Mouse (Mus musculus) kidney, adult 9 months (tissue): Measurements from ENCODE around the gene Plce1.
"Not testable (repeated sequence)": the region's sequence is repeated elsewhere in the genome, so short reads cannot be mapped to it uniquely, and the experiment has no call there.

Experiments
- DNase-seq: peaks from one replicate; pipeline ENCODE4 v3.0.0; 2022

Gene Plce1

DNA sequence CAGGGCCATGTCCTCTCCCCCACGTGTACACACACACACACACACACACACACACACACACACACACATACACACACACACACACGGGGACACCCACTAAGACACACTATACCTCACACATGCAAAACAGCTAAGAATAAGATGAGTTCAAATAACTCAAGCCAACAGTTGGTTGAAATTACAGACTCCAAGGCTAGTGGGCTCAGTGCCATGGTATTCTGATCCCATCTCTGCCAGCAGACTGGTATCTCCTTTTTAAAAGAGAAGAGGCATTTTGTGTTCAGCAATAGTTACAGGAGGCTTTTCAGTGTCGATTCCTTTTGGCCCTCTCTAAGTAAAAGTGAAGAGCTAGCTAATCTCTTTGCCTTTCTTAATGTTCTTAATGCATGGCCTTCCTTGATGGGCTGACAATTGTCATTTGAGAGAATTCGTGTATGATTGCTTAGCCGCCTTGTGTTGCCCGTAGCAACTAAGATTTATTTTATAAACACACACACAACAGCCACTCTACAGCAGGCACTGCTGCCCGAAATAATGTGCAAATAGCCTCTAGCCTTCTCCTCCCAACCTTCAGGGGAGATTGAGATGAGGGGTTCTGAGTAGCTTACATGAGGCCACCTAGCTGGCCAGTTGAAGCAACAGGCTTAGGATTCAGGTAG is 111.8 kb downstream of the Plce1 start:
- no peak for DNase-seq

DNA sequence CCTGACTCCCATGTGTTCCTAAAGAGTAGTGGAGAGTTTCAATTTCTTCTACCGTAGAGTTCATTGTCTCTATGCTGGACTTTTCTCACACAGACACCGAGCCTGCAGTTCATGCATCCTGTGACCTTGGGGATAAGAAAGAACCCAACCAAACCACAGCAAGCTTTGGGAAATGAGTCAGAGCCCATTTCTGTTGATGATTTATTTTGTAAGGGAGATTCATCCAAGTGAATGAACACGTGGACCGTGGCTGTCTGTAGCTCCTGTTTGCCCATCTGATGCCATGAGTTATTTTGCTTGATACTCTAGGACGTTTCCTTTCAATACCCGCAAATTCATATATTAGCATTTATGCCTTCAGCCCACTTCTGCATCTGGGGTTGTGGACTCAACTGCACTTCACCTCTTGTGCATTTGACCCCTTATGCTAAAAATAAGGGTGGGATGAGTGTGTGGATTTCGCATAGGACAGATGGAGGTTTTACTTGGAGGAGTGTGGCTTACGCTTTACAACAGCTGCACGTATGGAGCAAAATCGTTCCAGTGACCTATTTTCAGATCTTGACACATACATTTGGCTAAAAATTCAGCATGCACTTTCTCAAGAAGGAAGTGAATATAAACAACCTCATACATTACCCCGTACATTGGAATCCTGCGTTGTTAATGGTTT is 112.5 kb downstream of the Plce1 start:
- peak; percentile 28 for DNase-seq

- no peak for DNase-seq
Measured at GRCm38 (mm10) chr19:38596096-38596495, 115.2 kb downstream of the Plce1 start.

DNA sequence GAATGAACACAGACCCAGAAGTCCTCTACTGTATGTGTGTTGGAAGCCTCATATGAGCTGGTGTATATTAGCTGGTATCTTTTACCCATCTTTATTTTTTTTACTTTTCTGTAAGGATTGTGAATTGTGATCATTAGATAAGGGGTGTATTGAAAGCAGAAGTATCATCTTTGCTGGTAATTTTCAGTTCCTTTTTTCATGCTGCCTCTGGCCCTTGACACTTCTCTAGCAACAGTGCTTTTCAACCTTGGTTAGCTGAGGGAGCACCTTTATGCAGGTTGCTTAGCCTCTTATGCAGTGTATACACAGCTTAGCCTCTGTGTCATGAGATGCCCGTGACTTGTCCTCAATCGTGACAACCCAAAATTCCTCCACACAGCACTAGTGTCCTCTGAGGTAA is 116.5 kb downstream of the Plce1 start:
- no peak for DNase-seq

GRCm38 (mm10) chr19:38599001-38599400 is 118.1 kb downstream of the Plce1 start:
- DNase-seq: no peak

DNA sequence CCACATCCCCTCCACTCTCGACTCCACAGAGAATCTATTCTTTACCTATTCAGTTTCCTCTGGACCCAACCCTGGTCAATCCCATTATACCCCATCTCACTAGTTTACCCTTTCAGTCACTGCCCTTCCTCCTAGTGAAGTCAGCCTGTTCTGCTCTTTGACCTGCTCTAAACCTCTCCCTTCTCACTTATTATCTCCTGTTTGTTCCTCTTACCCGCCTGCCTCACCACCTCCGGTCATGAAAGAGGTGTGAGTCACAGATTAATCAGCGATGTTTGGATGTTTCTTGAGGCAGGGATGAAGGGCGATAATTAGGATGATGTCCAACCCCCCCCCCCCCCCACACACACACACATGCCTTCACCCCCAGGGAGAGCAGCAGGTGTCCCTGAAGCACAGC is 120.2 kb downstream of the Plce1 start:
- no peak for DNase-seq

DNA sequence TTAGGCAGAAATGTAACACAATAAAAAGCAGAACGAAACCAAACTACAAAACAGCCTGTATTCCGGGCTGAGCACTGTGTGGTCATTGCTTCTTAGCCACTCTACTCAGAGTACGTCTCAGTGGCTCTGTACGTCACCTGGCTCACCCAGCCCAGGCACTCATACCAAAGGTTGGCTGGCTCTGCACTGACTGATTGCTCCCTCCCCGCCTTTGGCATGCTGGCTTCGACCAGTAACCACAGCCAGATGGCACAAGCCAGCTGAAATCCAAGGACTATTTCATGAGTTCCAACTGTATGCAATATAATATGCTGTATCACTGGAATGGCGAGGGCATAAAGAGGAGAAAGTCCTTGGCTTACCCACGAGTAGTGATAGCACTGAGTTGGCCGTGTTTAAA is 121.9 kb downstream of the Plce1 start:
- peak; percentile 33 for DNase-seq

DNA sequence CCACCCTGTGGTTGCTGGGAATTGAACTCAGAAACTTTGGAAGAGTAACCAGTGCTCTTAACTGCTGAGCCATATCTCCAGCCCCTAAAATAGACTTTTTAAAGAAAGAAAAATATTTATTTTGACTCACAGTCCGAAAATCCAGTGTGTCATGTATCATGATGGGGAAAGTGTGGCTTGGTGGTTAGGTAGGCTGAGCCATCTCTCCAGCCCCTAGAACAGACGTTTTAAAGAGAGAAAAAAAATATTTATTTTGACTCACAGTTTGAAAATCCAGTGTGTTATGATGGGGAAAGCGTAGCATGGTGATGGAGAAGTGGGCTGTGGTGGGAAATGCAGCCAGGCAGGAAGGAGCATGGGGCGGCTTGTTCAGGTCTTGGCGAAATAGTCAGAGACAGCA is 126.3 kb downstream of the Plce1 start:
- no peak for DNase-seq

- no peak for DNase-seq
Measured at GRCm38 (mm10) chr19:38608951-38609654, 128.2 kb downstream of the Plce1 start.

DNA sequence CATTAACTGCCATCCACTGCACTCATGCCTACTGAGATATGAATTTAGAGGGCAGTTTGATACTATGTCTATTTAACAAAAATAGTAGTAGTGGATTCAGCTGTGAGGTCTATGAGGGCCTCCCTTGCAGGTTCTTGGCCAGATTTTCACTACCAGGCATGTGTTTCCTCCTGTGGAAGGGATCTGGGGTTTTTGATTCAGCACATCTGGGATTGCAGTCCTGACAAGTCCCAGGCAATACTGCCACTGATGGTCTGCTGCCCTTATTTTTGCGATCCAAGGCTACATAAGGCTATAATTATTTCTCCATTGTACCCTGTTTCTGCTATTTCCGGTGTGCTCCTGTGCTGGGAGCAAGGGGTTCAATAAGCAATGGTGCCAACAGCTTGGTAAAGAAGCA is 129.4 kb downstream of the Plce1 start:
- DNase-seq: no peak

DNA sequence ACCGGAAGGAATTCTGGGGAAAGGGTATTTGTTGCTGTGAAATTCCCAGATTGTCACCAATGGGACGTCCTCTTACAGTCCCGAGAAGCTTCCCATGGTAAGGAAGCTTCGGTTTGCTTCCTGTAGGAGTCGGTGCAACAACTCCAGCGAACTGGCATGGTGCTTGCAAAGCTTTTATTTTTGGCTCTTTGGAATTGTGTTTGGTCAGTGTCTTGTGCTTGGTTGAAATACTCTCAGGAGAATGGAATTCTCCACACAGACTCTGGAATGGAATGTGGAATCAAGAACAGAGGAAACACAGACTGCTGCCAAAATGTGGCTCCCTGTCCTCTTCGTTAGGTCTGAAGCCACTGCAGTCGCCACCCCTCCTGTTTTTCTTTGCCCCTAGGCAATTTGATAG is 129.9 kb downstream of the Plce1 start:
- DNase-seq: no peak

GRCm38 (mm10) chr19:38614067-38614675 is 133.3 kb downstream of the Plce1 start:
- no peak for DNase-seq

- DNase-seq: no peak
Measured at GRCm38 (mm10) chr19:38615356-38615755, 134.4 kb downstream of the Plce1 start.

GRCm38 (mm10) chr19:38620134-38620533 is 139.2 kb downstream of the Plce1 start:
- DNase-seq: no peak

DNA sequence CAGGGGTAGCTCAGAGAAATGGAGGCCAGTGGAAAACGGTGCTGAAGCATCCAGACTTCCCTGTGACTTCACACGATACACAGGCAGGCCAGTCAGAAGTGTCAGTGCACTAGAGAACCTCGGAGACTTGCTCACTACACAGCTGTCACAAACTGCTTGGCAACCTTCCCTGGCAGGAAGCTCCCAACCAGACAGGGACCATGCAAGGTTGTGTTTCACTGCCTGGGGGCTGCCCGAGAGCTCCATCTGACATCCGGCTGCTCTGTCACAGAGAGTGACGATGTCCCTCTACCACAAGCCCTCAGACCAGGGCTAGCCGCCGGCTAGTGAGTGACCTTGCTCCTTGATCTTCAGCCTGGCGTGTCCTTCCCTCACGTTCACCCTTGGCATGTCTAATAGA is 140.6 kb downstream of the Plce1 start:
- no peak for DNase-seq

DNA sequence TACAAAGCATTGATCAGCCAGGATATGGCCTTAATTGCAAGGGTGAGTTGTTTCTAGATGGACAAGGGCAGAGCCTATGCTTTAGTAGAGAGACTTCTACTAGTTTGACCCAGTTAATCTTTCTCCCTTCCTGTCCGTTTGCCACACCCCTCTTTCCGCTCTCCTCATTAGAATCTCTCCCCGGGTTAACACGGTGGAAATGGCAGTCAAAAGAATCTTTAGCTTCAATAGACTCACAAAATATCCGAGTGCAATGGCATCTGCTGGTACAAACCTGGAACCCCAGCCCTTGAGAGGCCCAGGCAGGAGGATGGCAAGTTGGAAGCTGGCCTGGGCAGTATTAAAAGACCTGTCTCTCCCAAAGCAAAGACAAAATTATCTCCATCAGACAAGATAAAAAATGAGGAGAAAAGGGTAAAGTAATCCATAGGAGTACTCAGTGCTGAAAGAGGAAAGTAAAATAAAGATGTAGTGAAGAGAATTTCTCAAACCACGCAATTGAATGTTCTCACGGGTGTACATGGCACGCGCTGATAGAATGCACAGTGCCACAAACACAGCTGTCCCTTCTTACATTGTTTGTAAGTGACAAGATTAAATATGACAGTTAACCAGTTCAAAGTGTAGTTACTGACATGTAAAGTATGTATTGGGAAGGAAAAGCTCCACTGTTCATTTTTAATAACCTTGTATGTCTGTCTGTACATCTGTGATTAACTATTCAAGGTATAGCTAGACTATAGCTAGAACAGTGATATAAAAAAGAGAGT is 145.5 kb downstream of the Plce1 start:
- DNase-seq: no peak

DNA sequence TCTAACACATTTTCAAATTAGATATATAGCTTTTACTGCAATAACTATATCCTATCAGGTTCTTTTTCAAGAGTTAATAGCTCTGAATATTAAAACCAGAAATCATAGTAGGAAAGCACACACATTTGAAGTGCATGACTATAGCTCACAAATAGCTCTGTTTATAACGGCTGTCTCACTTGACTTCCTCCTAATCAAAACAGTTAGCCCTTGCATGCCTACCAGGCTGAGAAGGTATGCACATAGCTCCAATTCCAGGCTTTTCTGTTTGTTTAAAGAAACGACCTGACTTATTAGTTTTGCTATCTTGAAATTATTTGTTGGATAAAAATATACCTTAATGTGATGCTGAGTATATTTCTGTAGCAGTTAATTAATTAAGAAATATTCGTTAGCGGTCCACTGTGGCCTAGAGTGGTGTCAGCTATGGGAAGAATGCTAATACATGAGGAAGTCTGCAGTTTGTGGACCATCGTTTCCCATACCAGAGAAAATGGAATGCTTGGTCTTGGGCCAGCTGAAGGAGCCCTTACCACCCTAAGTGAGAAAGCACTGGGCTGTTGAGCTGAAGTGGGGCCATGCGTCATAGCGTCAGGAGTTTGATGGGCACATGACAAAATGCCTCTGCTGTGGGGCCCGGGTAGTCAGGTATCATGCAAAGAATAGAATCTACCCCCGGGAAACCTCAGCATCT is 146.3 kb downstream of the Plce1 start:
- no peak for DNase-seq

- DNase-seq: no peak
Measured at GRCm38 (mm10) chr19:38632251-38632650, 151.3 kb downstream of the Plce1 start.

- no peak for DNase-seq
Measured at GRCm38 (mm10) chr19:38633306-38633705, 152.4 kb downstream of the Plce1 start.

DNA sequence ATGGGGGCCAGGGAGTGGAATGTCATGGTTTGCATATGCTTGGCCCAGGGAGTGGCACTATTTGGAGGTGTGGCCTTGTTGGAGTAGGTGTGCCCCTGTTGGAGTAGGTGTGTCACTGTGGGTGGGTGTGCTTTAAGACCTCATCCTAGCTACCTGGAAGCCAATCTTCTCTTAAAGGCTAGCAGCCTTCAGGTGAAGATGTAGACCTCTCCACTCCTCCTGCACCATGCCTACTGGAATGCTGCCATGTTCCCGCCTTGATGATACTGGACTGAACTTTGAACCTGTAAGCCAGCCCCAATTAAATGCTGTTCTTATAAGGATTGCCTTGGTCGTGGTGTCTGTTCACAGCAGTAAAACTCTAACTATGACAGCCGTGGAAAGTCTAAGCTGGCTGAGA is 158.1 kb downstream of the Plce1 start:
- no peak for DNase-seq

DNA sequence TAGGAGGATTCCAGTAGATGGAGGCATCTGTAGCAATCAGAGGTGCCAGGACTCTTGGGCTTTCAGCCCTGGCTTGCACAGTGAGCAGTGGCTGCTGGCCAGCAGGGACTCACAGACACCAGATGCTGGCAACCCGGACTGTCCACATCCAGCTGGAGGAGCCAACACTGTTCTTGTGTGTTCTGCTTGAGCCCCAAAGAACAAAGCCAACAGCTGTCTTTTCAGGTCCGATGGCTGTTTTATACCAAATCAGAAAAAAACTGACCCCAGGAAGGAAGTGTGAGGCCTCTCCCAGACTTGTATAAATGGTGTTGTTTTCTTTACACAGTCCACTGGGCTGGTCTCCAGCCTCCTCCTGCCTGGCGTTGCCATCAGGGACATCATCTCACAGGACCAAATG is 158.9 kb downstream of the Plce1 start:
- DNase-seq: peak; percentile 6

GRCm38 (mm10) chr19:38642515-38642914 is 161.6 kb downstream of the Plce1 start:
- DNase-seq: not testable (repeated sequence)
